Mouse (Mus musculus): ENCODE measurements around the gene Galk1.

Gene Galk1

DNA sequence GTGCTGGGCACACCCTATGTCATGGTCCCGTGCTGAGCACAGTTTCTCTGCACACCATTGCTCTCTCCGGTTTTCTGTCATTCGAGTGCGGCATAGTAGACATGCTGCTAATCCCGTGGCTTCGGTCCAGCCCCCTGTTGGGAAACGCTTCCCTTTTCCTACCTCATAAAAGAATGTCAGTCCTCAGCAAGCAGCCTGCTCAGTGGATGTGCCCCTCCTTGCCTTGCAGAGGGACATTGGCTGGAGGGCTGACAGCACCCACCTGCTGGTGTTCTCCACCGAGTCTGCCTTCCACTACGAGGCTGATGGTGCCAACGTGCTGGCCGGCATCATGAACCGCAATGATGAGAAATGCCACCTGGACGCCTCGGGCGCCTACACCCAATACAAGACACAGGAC lies 30.0 kb downstream of the Galk1 start:
- WGBS: 83% methylated on average over 15 of the region's 15 CpGs

GRCm38 (mm10) chr11:115975544-115975943 lies 37.0 kb downstream of the Galk1 start:
- 35% methylated on average over 12 of the region's 12 CpGs for WGBS

DNA sequence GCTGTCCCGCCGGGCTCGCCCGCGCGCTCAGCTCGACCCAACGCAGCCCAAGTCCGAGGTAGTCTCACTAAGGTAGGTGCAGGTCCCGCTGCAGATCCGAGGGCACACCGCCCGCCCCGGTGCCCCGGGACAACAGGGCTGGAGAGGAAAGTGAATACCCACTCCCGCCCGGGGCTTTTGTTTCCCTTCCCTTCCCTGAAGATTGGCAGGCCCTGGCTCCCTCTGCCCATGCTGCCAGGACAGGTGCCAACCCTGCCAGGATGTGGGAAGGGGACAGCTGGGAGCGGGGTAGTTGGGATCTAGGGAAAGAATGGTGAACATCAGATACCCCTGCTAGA lies 37.5 kb downstream of the Galk1 start:
- WGBS: 7% methylated on average over 18 of the region's 18 CpGs

GRCm38 (mm10) chr11:115974309-115975082 lies 38.0 kb downstream of the Galk1 start, which contains the start of gene Itgb4:
Gene Itgb4, plus strand, starts transcription at chr11:115974709.
- WGBS: 15% methylated on average over 54 of the region's 58 CpGs

DNA sequence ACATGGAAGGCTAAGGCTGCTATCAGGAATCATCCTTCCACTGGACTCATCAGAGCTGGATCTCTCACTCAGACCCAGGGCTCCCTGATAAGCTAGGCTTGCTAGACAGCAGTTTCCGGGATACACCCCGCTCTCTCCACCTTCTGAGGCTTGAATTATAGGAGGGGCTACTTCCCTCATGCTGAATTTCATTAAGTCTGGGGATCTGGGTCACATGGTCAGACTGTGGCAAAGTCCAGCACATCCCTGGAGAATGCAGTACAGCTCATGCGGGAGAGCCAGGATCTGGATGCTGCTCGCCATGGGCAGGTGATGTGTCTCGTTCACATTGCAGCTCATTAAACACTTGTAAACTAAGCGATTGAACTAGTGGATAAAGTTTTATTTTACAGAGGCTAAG lies 41.5 kb downstream of the Galk1 start:
- 91% methylated on average over 6 of the region's 6 CpGs for WGBS

GRCm38 (mm10) chr11:115970006-115970673 lies 42.4 kb downstream of the Galk1 start:
- WGBS: 79% methylated on average over 15 of the region's 15 CpGs

DNA sequence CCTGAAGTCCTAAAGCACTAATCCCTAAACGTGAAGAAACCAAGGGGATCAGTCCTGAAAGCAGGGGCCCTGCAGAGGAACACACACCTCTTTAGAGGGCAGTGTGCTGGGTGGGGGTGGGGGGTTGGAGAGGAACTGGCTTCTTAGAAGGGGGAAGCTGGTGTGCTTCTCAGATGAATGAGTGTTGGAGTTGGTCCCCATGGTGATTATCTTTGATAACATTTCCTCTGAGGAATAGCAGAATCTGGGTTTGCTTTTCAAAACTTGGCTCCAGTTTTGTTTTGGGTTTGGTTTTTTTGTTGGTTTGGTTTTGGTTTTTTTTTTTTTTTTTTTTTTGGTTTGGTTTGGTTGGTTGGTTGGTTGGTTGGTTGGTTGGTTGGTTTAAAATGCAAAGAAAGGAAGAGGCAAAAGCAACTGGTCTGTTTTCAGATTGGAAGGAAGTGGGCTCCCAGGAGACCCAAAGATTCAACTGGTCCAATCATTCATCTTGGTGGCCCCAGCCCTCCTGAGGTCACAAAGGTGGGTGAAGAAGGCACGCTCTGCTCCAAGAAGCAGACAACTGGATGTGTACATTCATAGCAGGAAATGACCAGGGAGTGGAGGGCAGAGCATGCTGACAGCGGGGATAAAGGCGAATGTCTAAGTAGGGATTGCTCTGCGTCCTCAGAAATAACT lies 43.7 kb downstream of the Galk1 start:
- WGBS: 68% methylated on average over 5 of the region's 5 CpGs

DNA sequence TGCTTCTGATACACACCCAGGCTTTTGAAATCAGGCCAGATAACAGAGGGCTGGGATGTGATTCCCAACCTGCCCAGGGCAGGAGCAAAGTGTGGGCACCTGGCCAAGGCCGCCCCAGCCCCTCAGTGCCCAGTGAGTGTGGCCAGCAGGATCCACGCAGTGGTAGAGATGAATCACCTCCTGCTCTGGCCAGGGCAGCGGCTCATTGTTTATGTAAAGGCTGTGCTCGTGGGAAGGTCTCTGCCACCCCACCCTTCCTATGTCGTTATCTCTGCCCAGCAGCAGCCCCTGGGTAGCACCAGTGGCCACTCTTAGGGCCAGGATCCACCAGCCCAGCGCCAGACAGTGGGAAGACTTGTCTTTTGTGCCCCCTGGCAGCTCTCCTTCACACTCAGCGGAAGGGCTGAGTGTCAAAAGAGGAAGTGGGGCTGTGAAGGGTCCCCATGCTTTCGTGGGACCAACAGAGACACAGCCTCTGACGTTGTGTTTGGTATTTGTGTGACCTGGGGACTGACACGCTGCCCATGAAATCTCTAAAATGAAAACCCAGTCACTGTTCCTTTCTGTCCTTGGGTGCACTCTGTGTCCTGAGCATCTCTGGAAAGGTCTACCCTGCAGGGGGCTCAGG lies 47.4 kb downstream of the Galk1 start:
- WGBS: 72% methylated on average over 10 of the region's 10 CpGs

GRCm38 (mm10) chr11:115962651-115963412 lies 49.7 kb downstream of the Galk1 start:
- 79% methylated on average over 9 of the region's 9 CpGs for WGBS

DNA sequence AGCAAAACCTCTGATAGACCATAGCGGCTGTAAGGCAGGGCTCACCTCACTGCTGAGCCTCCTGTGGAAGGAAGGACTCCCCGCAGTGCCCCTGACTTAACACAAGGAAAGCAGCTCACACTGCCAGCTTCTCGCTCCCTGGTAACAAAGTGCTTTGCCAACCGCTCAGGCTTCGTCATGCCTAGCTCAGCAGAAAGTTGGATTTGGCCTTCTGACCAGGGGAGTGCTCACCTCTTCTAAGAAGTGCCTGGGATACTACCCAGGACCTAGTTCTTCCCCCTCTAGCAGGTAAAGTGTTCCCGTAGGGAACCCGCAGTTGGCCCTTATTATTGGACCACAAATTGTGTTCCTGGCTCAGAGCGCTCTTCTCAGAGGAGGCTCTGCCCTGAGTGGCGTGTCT lies 53.5 kb downstream of the Galk1 start:
- 92% methylated on average over 9 of the region's 9 CpGs for WGBS

Measured in cerebral cortex, adult 2 months (tissue).